Comparison of ENCODE assay signal across 12 mouse cellular contexts in the genomic region with DNA sequence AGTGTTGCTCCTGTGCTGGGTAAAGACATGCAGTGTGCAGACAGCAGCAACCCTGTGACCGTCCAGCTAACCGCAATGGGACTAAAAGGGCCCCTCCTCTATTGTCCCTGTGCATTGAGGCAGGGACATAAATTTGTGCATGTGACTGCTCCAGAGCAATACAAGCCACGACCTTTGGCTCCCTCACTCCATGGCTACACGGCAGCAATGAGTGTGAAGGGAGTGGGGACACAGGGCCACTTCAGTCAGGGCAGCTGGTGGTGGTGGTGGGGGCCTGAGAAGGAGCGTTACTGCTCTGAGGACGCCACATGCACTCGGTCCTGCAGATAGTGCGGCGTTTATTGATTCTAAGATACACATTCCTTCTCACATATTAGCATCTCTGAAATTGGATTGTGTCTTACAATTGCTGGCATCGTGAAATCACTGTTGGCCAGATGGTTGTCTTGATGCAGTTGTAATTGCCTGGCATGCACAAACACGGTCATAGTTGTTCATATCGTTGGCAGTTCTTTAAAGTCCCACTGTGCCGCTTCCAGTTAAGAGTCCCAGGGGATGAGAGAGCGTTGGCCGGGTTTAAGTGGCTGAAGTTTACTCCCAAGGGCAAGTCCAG. TPM values are rescaled to one million over a fixed set of nuclear protein-coding genes. Genes with fewer than 3 reads are reported as not detected.
A peak's percentile ranks its signal among the peaks of the same experiment; 100 is the strongest.
DNase-seq lines count a peak whose midpoint lies in the region; ATAC-seq lines count a peak whose summit lies in the region.
"Had no signal": no experiment of that assay in that cellular context is flagged by ENCODE, and none has a peak within 500 bp of the region (broad histone marks: within the 10 kb centered on the region; RNA-seq: fewer than 3 reads in every experiment).

No protein-coding gene starts in this region.

- H3K4me2 ChIP-seq in intestine, embryonic 16.5 days (ENCODE audit: low read depth, low read length) = no peak overlapping the region
- H3K4me2 ChIP-seq in neural tube, embryonic 11.5 days (ENCODE audit: low read depth) = no peak overlapping the region

- peaks cover 38% of the 10 kb centered on the region for H3K4me1 ChIP-seq in forebrain, embryonic 10.5 days
- no peaks in the 10 kb centered on the region for H3K4me1 ChIP-seq in intestine, embryonic 16.5 days (ENCODE audit: control insufficient read depth, insufficient read depth, low read length)
- peaks cover 22% of the 10 kb centered on the region for H3K4me1 ChIP-seq in neural tube, embryonic 11.5 days (ENCODE audit: control insufficient read depth, insufficient read depth, low read length)

- H3K9me3 ChIP-seq in forebrain, embryonic 10.5 days = no peaks in the 10 kb centered on the region
- no peaks in the 10 kb centered on the region for H3K9me3 ChIP-seq in intestine, embryonic 16.5 days (ENCODE audit: control insufficient read depth, low read length)
- no peaks in the 10 kb centered on the region for H3K9me3 ChIP-seq in neural tube, embryonic 11.5 days (ENCODE audit: control insufficient read depth, low read length)

- peaks cover 2% of the 10 kb centered on the region; the same call in 1 of the 2 replicates for H3K36me3 ChIP-seq in forebrain, embryonic 10.5 days (replicated peaks)
- H3K36me3 ChIP-seq in intestine, embryonic 16.5 days (ENCODE audit: control insufficient read depth, insufficient read depth, low read length) = no peaks in the 10 kb centered on the region
- H3K36me3 ChIP-seq in neural tube, embryonic 11.5 days (ENCODE audit: control insufficient read depth, insufficient read depth, low read length) = no peaks in the 10 kb centered on the region

- H3K9ac ChIP-seq in intestine, embryonic 16.5 days (ENCODE audit: low read depth, low read length) = 0 out of 2 replicates have a peak overlapping the region, but pooled peaks have one; percentile 19
- 0 out of 2 replicates have a peak overlapping the region, but pooled peaks have one; percentile 5 for H3K9ac ChIP-seq in neural tube, embryonic 11.5 days (ENCODE audit: low read length)

- H3K4me3 ChIP-seq in forebrain, embryonic 10.5 days = peak overlapping the region; percentile 1; the same call in 1 of the 2 replicates
- no peak overlapping the region for H3K4me3 ChIP-seq in intestine, embryonic 16.5 days (ENCODE audit: low read length)
- H3K4me3 ChIP-seq in neural tube, embryonic 11.5 days (ENCODE audit: low read depth, low read length) = no peak overlapping the region
- H3K4me3 ChIP-seq: gastrocnemius, adult 2 months had no signal

- intact Hi-C loops in heart, postnatal 36 days (cut with DNase I) = no loop called here

- peak; percentile 88 for ATAC-seq in intestine, embryonic 16.5 days
- peak; percentile 87 for ATAC-seq in neural tube, embryonic 11.5 days (ENCODE audit: insufficient read depth, low FRiP score, low TSS enrichment)

- H3K27me3 ChIP-seq in forebrain, embryonic 10.5 days (ENCODE audit: poor library complexity, severe bottlenecking) = no peaks in the 10 kb centered on the region
- H3K27me3 ChIP-seq in intestine, embryonic 16.5 days (replicated peaks; ENCODE audit: control insufficient read depth, insufficient read depth, low read length) = no peaks in the 10 kb centered on the region
- no peaks in the 10 kb centered on the region for H3K27me3 ChIP-seq in neural tube, embryonic 11.5 days (ENCODE audit: control insufficient read depth, insufficient read depth, low read length)

- peak overlapping the region; percentile 81 for H3K27ac ChIP-seq in forebrain, embryonic 10.5 days
- H3K27ac ChIP-seq in intestine, embryonic 16.5 days (ENCODE audit: low read length) = no peak overlapping the region
- H3K27ac ChIP-seq in neural tube, embryonic 11.5 days (ENCODE audit: low read depth, low read length) = peak overlapping the region; percentile 73
- H3K27ac ChIP-seq: gastrocnemius, adult 2 months; macrophage had no signal

- 57% methylated on average over 15 of the region's 15 CpGs for WGBS in forebrain, embryonic 10.5 days
- WGBS in intestine, embryonic 16.5 days = 56% methylated on average over 15 of the region's 15 CpGs
- 35% methylated on average over 15 of the region's 15 CpGs for WGBS in neural tube, embryonic 11.5 days

- peak; percentile 51 to 55 for DNase-seq in cerebellum, postnatal 10 days
- DNase-seq in cerebellum, postnatal 36 days = no peak
- DNase-seq in forebrain, embryonic 10.5 days (ENCODE audit: extremely low spot score, low spot score) = peak; percentile 65
- peak; percentile 73 for DNase-seq in neural tube, embryonic 11.5 days (ENCODE audit: low spot score)
- no peak for DNase-seq in heart, postnatal 36 days
- no peak for DNase-seq in left cerebral cortex, adult 18-20 months (ENCODE audit: low spot score in 2 of 2)
- DNase-seq in thymus, postnatal 10 days (ENCODE audit: low spot score in 2 of 2) = no peak
- DNase-seq: cerebellum, adult 11-12 months; gastrocnemius, adult 2 months; right cerebral cortex, postnatal 4 days had no signal

RNA-seq across cellular contexts. Expression of gene Cspg5, which starts 11.9 kb away (rescaled TPM):
- polyA plus RNA-seq in forebrain, embryonic 10.5 days (2016; fragmentation: Nextera tagmentation; extraction: Ambion mirVana) = 5.4 and 6.3 TPM in 2 replicates
- 2.4 and 2.7 TPM in 2 replicates for polyA plus RNA-seq in intestine, embryonic 16.5 days (2015; fragmentation: Nextera tagmentation; extraction: Ambion mirVana)
- polyA plus RNA-seq in neural tube, embryonic 11.5 days (2014; fragmentation: Nextera tagmentation; extraction: Ambion mirVana) = 19.6 and 21.3 TPM in 2 replicates
- under 1 TPM; 0.14 to 0.25 TPM for total RNA-seq in heart, postnatal 36 days (2021)
- total RNA-seq in left cerebral cortex, adult 18-20 months (2021) = 100 to 1,000 TPM; 365 to 384 TPM

RNA-seq across cellular contexts. Expression of gene Elp6, which starts 49.5 kb away (rescaled TPM):
- polyA plus RNA-seq in forebrain, embryonic 10.5 days (2016; fragmentation: Nextera tagmentation; extraction: Ambion mirVana) = 43.7 and 47.2 TPM in 2 replicates
- polyA plus RNA-seq in intestine, embryonic 16.5 days (2015; fragmentation: Nextera tagmentation; extraction: Ambion mirVana) = 19.9 and 20.5 TPM in 2 replicates
- 39.0 and 43.2 TPM in 2 replicates for polyA plus RNA-seq in neural tube, embryonic 11.5 days (2014; fragmentation: Nextera tagmentation; extraction: Ambion mirVana)
- 1 to 10 TPM; 2.6 to 3.2 TPM for total RNA-seq in heart, postnatal 36 days (2021)
- total RNA-seq in left cerebral cortex, adult 18-20 months (2021) = 10 to 100 TPM in 1 of 2 experiments, 1 to 10 TPM in 1; 10.0 to 13.6 TPM

Comparison
In these comparisons a context has a peak if more than half of its experiments do, and no peak if none do; other contexts are left out.
1. DNase-seq: peak in cerebellum, postnatal 10 days (2 of 2), forebrain, embryonic 10.5 days (single experiment) and neural tube, embryonic 11.5 days (single experiment); none in cerebellum, postnatal 36 days (0 of 2), heart, postnatal 36 days (0 of 2), left cerebral cortex, adult 18-20 months (0 of 2) and thymus, postnatal 10 days (0 of 2).